Mouse (Mus musculus): ENCODE results near the gene D7Ertd443e. TPM values are rescaled to one million over a fixed set of nuclear protein-coding genes. Genes with fewer than 3 reads are reported as not detected.

D7Ertd443e gene
- polyA plus RNA-seq, 1 experiment from 2014 or later: not detected

Other genes with a start within 250 kb of the D7Ertd443e start
- gene Adam12, start 153.5 kb downstream of the D7Ertd443e start, polyA plus RNA-seq (2016; fragmentation: Nextera tagmentation; extraction: Ambion mirVana): 0.86 TPM in 2 replicates

Measured in midbrain, embryonic 10.5 days (tissue).